Mouse (Mus musculus): ENCODE data around the gene P2rx3.

DNA sequence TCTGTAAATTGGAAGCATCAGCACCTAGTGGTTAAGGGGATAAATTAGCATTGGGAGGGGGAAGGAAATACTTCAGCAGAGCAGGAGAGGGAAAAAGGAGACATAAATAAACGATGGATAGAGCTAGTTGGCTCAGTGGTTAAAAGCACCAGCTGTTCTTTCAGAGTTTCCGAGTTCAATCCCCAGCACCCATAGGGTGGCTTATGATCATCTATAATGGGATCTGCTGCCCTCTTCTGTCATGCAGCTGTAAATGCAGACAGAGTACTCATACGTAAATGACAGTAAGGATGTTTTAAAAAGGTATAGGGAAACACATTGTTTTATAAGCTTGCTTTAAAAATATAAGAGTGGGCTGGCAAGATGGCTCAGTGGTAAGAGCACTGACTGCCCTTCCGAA lies 29.5 kb downstream of the P2rx3 start:
- peak; percentile 35; the same call in 1 of the 2 replicates for TF ChIP-seq CTCF (IDR thresholded peaks at IDR 0.05; ENCODE audit: extremely low read depth, insufficient read depth, low read length)
- no peak for TF ChIP-seq POLR2A (IDR thresholded peaks at IDR 0.05; ENCODE audit: extremely low read depth, insufficient read depth, low read length)

All from cortical plate, adult 2 months (tissue).